Mouse (Mus musculus): Measurements from ENCODE around the gene Mbnl1. TPM values are rescaled to one million over a fixed set of nuclear protein-coding genes. Genes with fewer than 3 reads are reported as not detected.

The Mbnl1 gene
- total and polyA plus RNA-seq, 3 experiments, result 174 to 332 (median 249) TPM

DNA sequence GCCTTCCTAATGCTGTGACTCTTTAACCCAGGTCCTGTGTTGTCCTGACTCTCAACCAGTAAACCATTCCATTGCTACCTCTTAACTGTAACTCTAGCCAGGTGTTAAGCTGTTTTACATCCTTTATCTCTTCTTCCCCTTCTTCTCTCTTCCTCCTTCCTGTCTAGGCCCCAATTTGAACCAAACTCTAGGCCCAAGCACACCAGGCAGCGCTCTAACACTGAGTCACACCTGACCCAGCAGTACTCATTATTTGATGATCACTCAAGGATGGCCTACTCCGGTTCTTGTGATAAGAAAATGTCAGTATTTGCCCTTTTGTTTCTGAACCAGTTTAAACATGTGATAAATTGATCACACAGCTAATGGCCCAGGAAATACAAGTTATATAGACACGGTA lies 92.6 kb downstream of the Mbnl1 start:
- DNase-seq (ENCODE audit: extremely low read depth), result peak; percentile 57
- no peak overlapping the region for H3K9ac ChIP-seq (ENCODE audit: insufficient read depth, low read depth)
- peaks cover 82% of the 10 kb centered on the region for H3K79me2 ChIP-seq (replicated peaks; ENCODE audit: control insufficient read depth, extremely low read depth, insufficient read depth, poor library complexity, severe bottlenecking)
- no peak overlapping the region for H3K4me2 ChIP-seq (ENCODE audit: insufficient read depth, low read depth, poor library complexity, severe bottlenecking)
- H3K27ac ChIP-seq (ENCODE audit: insufficient read depth, low read depth), result peak overlapping the region; percentile 45; the same call in 1 of the 2 replicates
- peaks cover 15 to 48% of the 10 kb centered on the region in 2 experiments for H3K36me3 ChIP-seq (replicated peaks in 1 of 2; ENCODE audit: control insufficient read depth in 1 of 2, insufficient read depth in 1 of 2, low read length in 1 of 2)
- H3K4me3 ChIP-seq (replicated peaks in 1 of 3; ENCODE audit: low read depth in 2 of 3, low read length in 2 of 3, poor library complexity in 1 of 3), result no peak overlapping the region
- no peak for TF ChIP-seq ETS1 (conservative IDR thresholded peaks at IDR 0.05; ENCODE audit: low read depth, low read length)
- no peak for TF ChIP-seq JUN (IDR thresholded peaks at IDR 0.05; ENCODE audit: insufficient read depth, low read depth, low read length)
- TF ChIP-seq SIN3A (IDR thresholded peaks at IDR 0.05; ENCODE audit: low read length), result no peak
- no peak for TF ChIP-seq MXI1 (IDR thresholded peaks at IDR 0.05; ENCODE audit: low read depth, low read length)
- TF ChIP-seq GABPA (IDR thresholded peaks at IDR 0.05; ENCODE audit: insufficient replicate concordance, low read depth, low read length), result no peak
- no peak for TF ChIP-seq EP300 (IDR thresholded peaks at IDR 0.05; ENCODE audit: low read length)
- no peak for TF ChIP-seq ELF1 (IDR thresholded peaks at IDR 0.05; ENCODE audit: low read depth, low read length)
- no peak for TF ChIP-seq CHD2 (IDR thresholded peaks at IDR 0.05; ENCODE audit: low read length)
- no peak for TF ChIP-seq USF1 (IDR thresholded peaks at IDR 0.05; ENCODE audit: low read depth, low read length)
- no peak for TF ChIP-seq MAZ (IDR thresholded peaks at IDR 0.05; ENCODE audit: low read depth, low read length)
- TF ChIP-seq RCOR1 (conservative IDR thresholded peaks at IDR 0.05; ENCODE audit: low read depth, low read length), result no peak
- TF ChIP-seq POLR2A (IDR thresholded peaks at IDR 0.05; ENCODE audit: low read depth, low read length), result no peak
- TF ChIP-seq E2F4 (IDR thresholded peaks at IDR 0.05; ENCODE audit: insufficient replicate concordance, low read depth, low read length), result no peak
- TF ChIP-seq MEF2A (IDR thresholded peaks at IDR 0.05; ENCODE audit: borderline replicate concordance, low read depth, low read length), result no peak
- dilution Hi-C loops (cut with MboI; ENCODE audit: extremely low pct_ligation_motif_present, extremely low pct_unique_long_range_greater_than_20kb, low sequenced_read_pairs) (no loop called here), in situ Hi-C loops (cut with MboI; ENCODE audit: low pct_ligation_motif_present, low pct_unique_long_range_greater_than_20kb, low sequenced_read_pairs) (no loop called here)
- H3K4me1 ChIP-seq (ENCODE audit: control insufficient read depth in 1 of 2, insufficient read depth in 2 of 2), result peaks cover 19 to 88% of the 10 kb centered on the region in 2 experiments
- no peaks in the 10 kb centered on the region for H3K9me3 ChIP-seq (replicated peaks; ENCODE audit: low read length)
- no peaks in the 10 kb centered on the region for H3K27me3 ChIP-seq (replicated peaks)

DNA sequence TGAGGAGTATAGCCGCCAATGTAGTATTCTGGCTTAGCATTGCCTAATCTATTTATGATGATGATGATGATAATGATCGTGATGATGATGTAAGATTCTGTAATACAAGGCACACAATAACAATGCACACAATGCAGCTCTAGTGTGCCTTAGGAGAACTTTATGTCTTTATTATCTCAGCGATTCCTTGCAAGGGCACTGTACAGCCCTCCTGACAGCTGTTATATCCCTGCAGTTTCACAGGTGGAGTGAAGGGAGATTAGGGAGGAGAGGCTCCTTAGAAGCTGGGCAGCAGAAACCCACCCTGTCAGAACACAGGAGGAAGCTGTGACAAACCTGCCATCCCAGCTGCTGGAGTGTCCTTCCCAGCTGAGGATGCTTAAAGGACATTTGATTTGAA lies 93.3 kb downstream of the Mbnl1 start:
- no peak overlapping the region for H3K4me2 ChIP-seq (ENCODE audit: insufficient read depth, low read depth, poor library complexity, severe bottlenecking)
- dilution Hi-C loops (cut with MboI; ENCODE audit: extremely low pct_ligation_motif_present, extremely low pct_unique_long_range_greater_than_20kb, low sequenced_read_pairs) (no loop called here), in situ Hi-C loops (cut with MboI; ENCODE audit: low pct_ligation_motif_present, low pct_unique_long_range_greater_than_20kb, low sequenced_read_pairs) (no loop called here)
- no peak overlapping the region for H3K9ac ChIP-seq (ENCODE audit: insufficient read depth, low read depth)
- no peaks in the 10 kb centered on the region for H3K27me3 ChIP-seq (replicated peaks)
- peaks cover 81% of the 10 kb centered on the region for H3K79me2 ChIP-seq (replicated peaks; ENCODE audit: control insufficient read depth, extremely low read depth, insufficient read depth, poor library complexity, severe bottlenecking)
- H3K4me1 ChIP-seq (ENCODE audit: control insufficient read depth in 1 of 2, insufficient read depth in 2 of 2), result peaks cover 14 to 88% of the 10 kb centered on the region in 2 experiments
- no peaks in the 10 kb centered on the region for H3K9me3 ChIP-seq (replicated peaks; ENCODE audit: low read length)
- H3K27ac ChIP-seq (ENCODE audit: insufficient read depth, low read depth), result peak overlapping the region; percentile 63
- H3K36me3 ChIP-seq (replicated peaks in 1 of 2; ENCODE audit: control insufficient read depth in 1 of 2, insufficient read depth in 1 of 2, low read length in 1 of 2), result peaks cover 12 to 45% of the 10 kb centered on the region in 2 experiments
- TF ChIP-seq PAX5 (IDR thresholded peaks at IDR 0.05; ENCODE audit: low read length) (no peak), ZNF384 (IDR thresholded peaks at IDR 0.05; ENCODE audit: low read depth, low read length) (no peak), CTCF (conservative IDR thresholded peaks at IDR 0.05 in 1 of 2, IDR thresholded peaks at IDR 0.05 in 1 of 2; ENCODE audit: low read depth in 2 of 2, low read length in 2 of 2) (no peak), ELF1 (IDR thresholded peaks at IDR 0.05; ENCODE audit: low read depth, low read length) (no peak), TCF12 (IDR thresholded peaks at IDR 0.05; ENCODE audit: low read depth, low read length) (no peak), MXI1 (IDR thresholded peaks at IDR 0.05; ENCODE audit: low read depth, low read length) (no peak), MAFK (IDR thresholded peaks at IDR 0.05; ENCODE audit: insufficient replicate concordance, low read length) (no peak), ZKSCAN1 (IDR thresholded peaks at IDR 0.05; ENCODE audit: borderline replicate concordance, low read depth, low read length) (no peak), RCOR1 (conservative IDR thresholded peaks at IDR 0.05; ENCODE audit: low read depth, low read length) (no peak)
- no peak for DNase-seq (ENCODE audit: extremely low read depth)
- no peak overlapping the region for H3K4me3 ChIP-seq (replicated peaks in 1 of 3; ENCODE audit: low read depth in 2 of 3, low read length in 2 of 3, poor library complexity in 1 of 3)

All from CH12.LX (cell line).